Mouse (Mus musculus) layer of hippocampus, adult 11-12 months (tissue): ENCODE results near the gene Gsdmc4.
"Not testable (repeated sequence)": the region's sequence is repeated elsewhere in the genome, so short reads cannot be mapped to it uniquely, and the experiment has no call there.

Source experiments
- DNase-seq: peaks from one replicate; pipeline ENCODE4 v3.0.0; 2022; ENCODE audit warnings: low spot score

Gene Gsdmc4

GRCm38 (mm10) chr15:63912197-63912596, at the start of gene Gsdmc4:
Gsdmc4 (minus strand) TSS chr15:63912297.
- DNase-seq, result not testable (repeated sequence)

- no peak for DNase-seq
Observed at GRCm38 (mm10) chr15:63960542-63960941, 48.4 kb upstream of the Gsdmc4 start.

GRCm38 (mm10) chr15:63957553-63957952, 45.5 kb upstream of the Gsdmc4 start:
- DNase-seq, result no peak

GRCm38 (mm10) chr15:63953256-63953655, 41.2 kb upstream of the Gsdmc4 start:
- DNase-seq, result no peak

GRCm38 (mm10) chr15:63941221-63941620, 29.1 kb upstream of the Gsdmc4 start:
- no peak for DNase-seq

GRCm38 (mm10) chr15:63932656-63933055, 20.6 kb upstream of the Gsdmc4 start:
- DNase-seq, result no peak

- DNase-seq, result no peak
Observed at GRCm38 (mm10) chr15:63931404-63931803, 19.3 kb upstream of the Gsdmc4 start.

- no peak for DNase-seq
Observed at GRCm38 (mm10) chr15:63930107-63931041, 18.3 kb upstream of the Gsdmc4 start.

GRCm38 (mm10) chr15:63926201-63926600, 14.1 kb upstream of the Gsdmc4 start:
- no peak for DNase-seq

- no peak for DNase-seq
Observed at GRCm38 (mm10) chr15:63924484-63924883, 12.4 kb upstream of the Gsdmc4 start.

GRCm38 (mm10) chr15:63921618-63922017, 9.5 kb upstream of the Gsdmc4 start:
- DNase-seq, result not testable (repeated sequence)

GRCm38 (mm10) chr15:63919728-63920127, 7.6 kb upstream of the Gsdmc4 start:
- DNase-seq, result not testable (repeated sequence)

GRCm38 (mm10) chr15:63916584-63916983, 4.5 kb upstream of the Gsdmc4 start:
- not testable (repeated sequence) for DNase-seq

GRCm38 (mm10) chr15:63909896-63910295, 2.2 kb downstream of the Gsdmc4 start:
- not testable (repeated sequence) for DNase-seq

- peak; percentile 25 for DNase-seq
Observed at GRCm38 (mm10) chr15:63895560-63896353, 16.3 kb downstream of the Gsdmc4 start.

GRCm38 (mm10) chr15:63888440-63888839, 23.7 kb downstream of the Gsdmc4 start:
- not testable (repeated sequence) for DNase-seq

GRCm38 (mm10) chr15:63887949-63888348, 24.1 kb downstream of the Gsdmc4 start:
- DNase-seq, result not testable (repeated sequence)

GRCm38 (mm10) chr15:63878458-63878857, 33.6 kb downstream of the Gsdmc4 start, which contains the start of gene Gsdmc3:
Gsdmc3 (minus strand) TSS chr15:63878558.
- DNase-seq, result not testable (repeated sequence)

- DNase-seq, result not testable (repeated sequence)
Observed at GRCm38 (mm10) chr15:63876160-63876559, 35.9 kb downstream of the Gsdmc4 start.

- DNase-seq, result not testable (repeated sequence)
Observed at GRCm38 (mm10) chr15:63861965-63862364, 50.1 kb downstream of the Gsdmc4 start.
